Mouse (Mus musculus) left cerebral cortex, postnatal 10 days (tissue): ENCODE data around the gene Fbxw26. TPM values are rescaled to one million over a fixed set of nuclear protein-coding genes. Genes with fewer than 3 reads are reported as not detected.
A peak's percentile ranks its signal among the peaks of the same experiment; 100 is the strongest.
"Not testable (repeated sequence)": the region's sequence is repeated elsewhere in the genome, so short reads cannot be mapped to it uniquely, and the experiment has no call there.

Experiments used
- DNase-seq, 2 experiments: peaks; one replicate each; pipeline ENCODE4 v3.0.0; 2021 to 2022; ENCODE audit warnings: low spot score in 2 of 2, mixed read lengths in 1 of 2; ENCODE audit errors: extremely low spot score in 1 of 2
- intact Hi-C: fragments of 180-260 bp; cut with DNase I; formaldehyde crosslinking; loops from one replicate; pipeline ENCODE4 v1.15.1; 2025
- total RNA-seq, 2 experiments: library from RNA; stranded (reverse); gene quantifications; 2 replicates each; pipeline ENCODE4 v1.2.3; 2021

Fbxw26 gene
- not detected for total RNA-seq

- DNase-seq, intact Hi-C loops: not testable (repeated sequence)
Measured at GRCm38 (mm10) chr9:109745989-109746388, at the start of gene Fbxw26. Gene Fbxw26, minus strand, starts transcription at chr9:109746089.

- intact Hi-C loops, result no loop called here
- no peak for DNase-seq
Measured at GRCm38 (mm10) chr9:109795221-109795620, 49.3 kb upstream of the Fbxw26 start.

GRCm38 (mm10) chr9:109790570-109790969 is 44.7 kb upstream of the Fbxw26 start, which contains the start of gene Fbxw27:
Gene Fbxw27, minus strand, starts transcription at chr9:109790670.
- DNase-seq, intact Hi-C loops: not testable (repeated sequence)

DNA sequence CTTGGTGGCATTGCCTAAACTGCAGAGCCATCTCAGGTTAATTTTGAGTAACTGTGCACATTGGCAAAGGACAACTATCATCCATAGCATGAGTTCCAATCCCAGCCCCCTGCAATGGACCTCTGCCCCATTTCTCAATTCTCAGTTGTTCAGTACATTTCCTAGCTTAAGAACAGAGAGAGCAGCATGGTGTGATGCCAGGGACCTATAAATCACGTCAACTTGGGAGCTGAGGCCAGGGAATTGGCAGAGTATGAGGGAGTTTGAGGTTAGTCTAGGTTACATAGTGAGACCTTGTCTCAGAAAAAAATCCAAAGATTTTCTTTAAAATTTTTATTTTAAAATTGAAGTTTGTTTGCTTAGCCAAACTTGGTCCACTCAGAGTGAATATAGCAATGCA is 21.0 kb upstream of the Fbxw26 start:
- intact Hi-C loops, DNase-seq: not testable (repeated sequence)

DNA sequence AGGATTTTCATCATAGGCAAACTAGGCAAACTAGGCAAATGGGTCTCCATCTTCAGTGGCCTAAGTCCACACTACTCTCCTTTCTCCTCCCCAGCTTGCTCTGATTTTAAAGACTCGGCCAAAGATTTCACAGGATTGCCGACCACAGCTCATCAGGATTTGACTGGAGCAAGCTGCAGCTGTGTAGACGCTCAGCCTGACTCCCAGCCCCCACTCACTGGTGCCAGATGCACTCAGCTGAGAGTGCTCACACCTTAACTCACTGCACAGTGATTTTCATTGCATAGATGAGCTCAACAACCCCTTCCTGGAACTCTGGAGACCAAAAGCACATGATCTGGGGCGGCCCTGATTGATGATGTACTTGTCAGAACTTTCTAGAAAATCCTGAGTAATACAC is 43.3 kb downstream of the Fbxw26 start, which contains the start of gene Fbxw18:
Gene Fbxw18 (minus strand): TSS at position 101 of the 400 bp plus-strand sequence.
- intact Hi-C loops, DNase-seq: not testable (repeated sequence)

DNA sequence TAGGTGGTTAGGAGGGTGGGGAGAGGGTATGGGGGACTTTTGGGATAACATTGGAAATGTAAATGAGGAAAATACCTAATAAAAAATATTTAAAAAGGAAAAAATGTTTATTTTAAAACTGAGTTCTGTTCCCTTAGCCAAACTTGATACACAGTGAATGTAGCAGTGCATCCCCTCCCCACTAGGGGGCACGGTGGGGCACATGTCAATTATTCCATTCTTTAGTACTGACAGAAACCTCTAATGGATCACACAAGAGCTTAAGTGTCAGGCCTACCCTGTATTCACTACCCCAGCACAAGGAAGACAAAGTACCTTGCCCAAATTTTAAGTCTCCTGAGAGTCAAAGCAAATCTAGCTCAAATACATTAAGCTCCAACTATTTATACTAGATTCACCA is 60.6 kb downstream of the Fbxw26 start:
- peak in 1 of 2 experiments; percentile 33 for DNase-seq
- intact Hi-C loops, result no loop called here

Other genes with a start within 250 kb of the Fbxw26 start
- not detected for gene Fbxw15, start 177.8 kb downstream of the Fbxw26 start, total RNA-seq
- not detected for gene Fbxw24, start 120.0 kb downstream of the Fbxw26 start, total RNA-seq
- not detected for gene Fbxw25, start 81.4 kb downstream of the Fbxw26 start, total RNA-seq
- not detected for gene Fbxw18, start 43.4 kb downstream of the Fbxw26 start, total RNA-seq
- gene Fbxw27, start 44.6 kb upstream of the Fbxw26 start, total RNA-seq, result not detected
- 1 to 10 TPM in 1 of 2 experiments, not detected in 1; 2.1 TPM for gene Spink8, start 66.2 kb upstream of the Fbxw26 start, total RNA-seq
- 10 to 100 TPM; 10.5 to 11.9 TPM for gene Nme6, start 86.7 kb upstream of the Fbxw26 start, total RNA-seq
- gene Camp, start 103.5 kb upstream of the Fbxw26 start, total RNA-seq, result not detected
- 1 to 10 TPM; 5.6 to 6.6 TPM for gene Cdc25a, start 129.5 kb upstream of the Fbxw26 start, total RNA-seq
- gene Map4, start 185.4 kb upstream of the Fbxw26 start, total RNA-seq, result 100 to 1,000 TPM; 453 to 481 TPM